Mouse (Mus musculus) embryonic fibroblast, embryonic 13.5 days (primary cell): ENCODE data around the gene Tmem115.

Experiments
- CTCF ChIP-seq: IDR thresholded peaks from 2 replicates; pipeline ENCODE4 v1.5.1; 2011; ENCODE audit warnings: mild to moderate bottlenecking, control low read depth, low read length, moderate library complexity, borderline replicate concordance; ENCODE audit not compliant: insufficient read depth
- POLR2A ChIP-seq: IDR thresholded peaks from 2 replicates; pipeline ENCODE4 v1.6.1; 2011; ENCODE audit warnings: low read depth, mild to moderate bottlenecking, control low read depth, low read length, moderate library complexity

- TF ChIP-seq POLR2A (no peak), CTCF (no peak)
Observed at GRCm38 (mm10) chr9:107510384-107511100, 23.2 kb upstream of the Tmem115 start.
